Mouse (Mus musculus): ENCODE results near the gene Babam2.

Gene Babam2

DNA sequence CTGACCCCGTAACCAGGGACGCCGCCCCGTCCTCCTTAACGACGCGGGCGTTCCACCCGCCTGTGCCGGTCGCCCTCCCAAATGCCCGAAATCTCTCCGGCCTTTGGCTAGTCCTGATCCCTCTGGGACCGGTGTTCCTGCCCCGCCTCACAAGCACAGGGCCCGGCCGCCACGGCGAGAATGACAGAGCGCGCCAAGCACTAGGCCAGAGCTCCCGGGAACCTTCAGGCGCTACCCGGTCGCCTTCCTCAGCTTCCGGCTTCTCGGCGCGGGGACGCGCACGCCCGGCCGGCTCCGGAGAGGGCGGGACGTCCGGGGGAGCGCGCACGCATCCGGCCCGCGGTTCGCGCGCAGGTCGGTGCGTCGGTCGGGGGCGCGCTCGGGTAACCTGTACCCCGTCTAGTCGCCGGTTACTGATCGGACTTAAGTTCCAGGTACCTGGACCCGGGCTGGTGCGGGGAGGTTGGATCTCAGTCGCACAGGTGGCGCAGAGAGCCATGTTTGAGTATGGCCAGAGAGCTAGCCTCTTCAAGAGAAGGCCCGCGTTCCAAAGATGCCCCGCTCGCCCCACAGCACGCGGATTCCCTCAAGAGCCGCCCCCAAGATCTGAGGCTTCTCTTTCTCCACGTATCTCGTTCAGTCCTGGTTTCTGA lies at the start of gene Babam2:
Babam2 (plus strand) TSS at position 41 of the 653 bp plus-strand sequence.
- peak; percentile 79 to 93 for DNase-seq (ENCODE audit: low read depth in 1 of 2, low spot score in 2 of 2)

DNA sequence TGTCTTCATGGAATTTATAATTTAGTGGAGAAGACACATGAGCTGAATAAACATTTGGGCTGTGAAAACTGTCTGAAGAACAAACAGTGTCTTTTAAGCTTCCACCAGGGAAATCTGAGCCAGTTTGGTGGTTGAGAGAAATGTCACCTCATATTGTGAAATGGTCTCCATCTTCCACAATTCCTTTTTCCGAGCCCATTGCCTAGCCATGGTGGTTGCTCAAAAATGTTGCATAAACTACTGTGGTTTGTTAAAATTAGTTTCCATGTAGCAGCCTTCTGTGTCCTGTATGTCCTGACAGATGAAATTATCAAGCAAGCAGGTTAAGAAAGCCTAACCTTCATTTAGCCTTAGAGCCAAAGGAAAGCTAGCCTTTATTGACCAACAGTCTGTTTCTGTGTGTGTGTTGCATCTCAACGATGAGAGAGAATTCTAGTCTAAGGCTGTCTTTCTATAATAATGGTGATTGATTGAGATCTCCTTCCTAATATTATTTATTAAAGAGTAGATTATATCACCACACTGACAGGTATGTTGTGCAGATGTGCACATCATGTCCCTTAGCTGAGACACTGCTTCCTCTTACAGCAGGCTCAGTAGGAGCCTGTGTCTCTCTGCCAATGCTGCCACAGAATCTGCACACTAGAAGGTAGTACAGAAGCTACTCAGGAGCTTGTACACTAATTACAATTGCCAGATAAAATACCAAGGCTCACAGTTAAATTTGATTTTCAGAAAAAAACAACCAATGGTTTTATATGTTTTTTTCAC lies 46.8 kb upstream of the Babam2 start:
- no peak for DNase-seq (ENCODE audit: low read depth in 1 of 2, low spot score in 2 of 2)

DNA sequence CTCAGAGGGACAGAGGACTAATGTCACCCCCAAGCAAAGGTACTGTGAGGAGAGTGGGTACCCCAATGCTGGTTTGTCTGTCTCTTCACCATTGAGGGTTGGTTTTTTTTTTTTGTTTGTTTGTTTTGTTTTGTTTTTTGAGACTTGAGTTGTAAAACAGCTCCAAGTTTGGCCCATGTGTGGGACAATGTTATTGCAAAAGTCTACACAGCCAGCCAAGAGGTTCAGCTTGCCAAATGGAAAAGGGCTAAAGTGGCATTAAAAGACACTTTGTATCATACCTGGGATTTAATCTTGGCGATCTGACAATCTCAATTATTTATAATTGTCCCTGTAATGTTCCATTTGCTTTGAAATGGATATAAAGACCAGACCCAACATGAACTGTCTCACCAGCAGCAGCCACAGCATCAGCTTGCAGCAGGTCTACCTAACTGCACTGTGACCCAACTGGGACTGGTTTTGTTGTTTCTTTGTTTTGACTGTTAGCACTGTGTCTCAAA lies 41.7 kb upstream of the Babam2 start:
- DNase-seq (ENCODE audit: low read depth in 1 of 2, low spot score in 2 of 2): no peak

DNA sequence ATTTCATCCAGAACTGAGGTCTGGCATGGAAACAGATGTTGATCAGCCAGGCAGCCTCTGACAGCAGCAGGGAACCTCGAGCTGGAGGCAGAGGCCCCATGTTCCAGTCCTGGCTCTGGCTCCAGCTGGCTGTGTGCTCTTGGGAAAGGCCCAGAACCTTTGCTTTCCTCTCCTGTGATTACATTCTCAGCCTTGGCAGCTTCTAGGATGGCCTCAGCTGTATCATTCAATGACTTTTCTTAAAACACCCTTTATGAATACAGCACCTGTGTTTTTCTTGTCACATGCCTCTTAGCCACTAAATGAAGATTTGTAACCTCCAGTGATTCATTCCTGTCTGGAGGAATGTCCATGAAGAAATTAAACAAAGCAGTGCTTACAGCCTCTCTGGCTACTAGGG lies 31.3 kb upstream of the Babam2 start:
- DNase-seq (ENCODE audit: low read depth in 1 of 2, low spot score in 2 of 2): no peak

DNA sequence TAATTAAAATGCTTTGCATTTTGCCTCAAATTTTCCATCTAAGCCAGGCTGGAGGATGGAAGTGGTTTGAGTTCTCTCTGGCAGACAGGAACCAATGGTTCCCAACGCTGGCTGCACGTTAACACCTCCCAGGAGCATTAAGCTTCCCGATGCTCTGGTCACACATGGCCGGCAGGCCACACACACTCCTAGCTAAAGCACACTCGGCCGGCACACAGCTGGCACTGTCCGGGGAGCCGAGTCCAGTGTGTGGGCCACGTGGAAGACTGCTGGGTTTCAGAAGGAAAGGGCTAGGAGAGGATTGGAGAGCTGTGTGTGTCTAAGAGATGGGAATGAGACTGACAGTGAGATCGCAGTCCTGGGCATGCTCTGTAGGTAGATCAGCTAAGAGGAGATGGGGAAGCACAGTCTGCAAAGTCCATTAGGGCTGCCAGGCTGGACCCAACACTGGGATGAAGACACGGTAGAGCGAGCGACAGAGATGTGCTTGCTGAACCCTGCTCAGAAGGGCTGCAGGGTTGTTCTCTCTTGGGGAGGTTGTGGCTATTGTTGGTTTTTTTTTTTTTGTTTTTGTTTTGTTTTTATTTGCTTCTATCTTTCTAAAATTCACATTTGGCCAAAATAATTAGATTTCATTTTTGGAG lies 29.0 kb upstream of the Babam2 start:
- DNase-seq (ENCODE audit: low read depth in 1 of 2, low spot score in 2 of 2): no peak

DNA sequence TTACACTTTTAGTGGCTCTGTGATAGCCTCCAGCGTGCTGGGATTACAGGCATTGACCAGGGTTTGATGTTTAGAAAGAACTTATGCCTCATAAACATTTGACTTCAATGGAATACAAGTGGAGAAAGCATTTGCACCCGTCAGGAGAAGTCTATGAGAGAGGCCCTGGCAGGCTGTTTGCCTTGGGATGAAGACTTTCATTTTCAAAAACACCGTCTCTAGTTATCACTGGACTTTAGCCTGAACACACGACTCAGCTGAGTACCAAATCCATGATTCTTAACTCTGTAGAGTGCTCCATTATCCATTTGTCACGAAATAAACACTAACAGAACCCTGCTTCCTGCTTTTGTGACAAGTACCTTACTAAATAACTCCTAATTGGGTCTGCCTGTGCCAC lies 27.5 kb upstream of the Babam2 start:
- no peak for DNase-seq (ENCODE audit: low read depth in 1 of 2, low spot score in 2 of 2)

DNA sequence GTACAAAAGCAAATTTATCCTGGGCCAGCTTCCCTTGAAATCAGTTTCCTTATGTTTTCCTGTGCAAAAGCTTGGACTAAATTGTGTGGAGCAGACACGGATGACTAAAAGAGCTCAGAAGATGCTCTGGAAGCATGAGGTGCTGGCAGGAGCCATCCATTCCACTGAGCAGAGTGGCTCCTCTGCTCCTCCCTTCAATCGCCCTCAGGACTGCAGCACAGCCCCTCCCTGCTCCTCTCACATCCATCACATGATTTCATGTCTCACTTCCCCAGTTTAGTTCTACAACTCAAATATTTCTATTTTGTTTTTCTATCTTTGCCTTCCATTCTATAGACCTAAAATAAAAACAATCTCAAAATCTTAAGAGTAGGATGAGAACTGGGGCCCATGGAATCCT lies 26.3 kb upstream of the Babam2 start:
- DNase-seq (ENCODE audit: low read depth in 1 of 2, low spot score in 2 of 2): no peak

DNA sequence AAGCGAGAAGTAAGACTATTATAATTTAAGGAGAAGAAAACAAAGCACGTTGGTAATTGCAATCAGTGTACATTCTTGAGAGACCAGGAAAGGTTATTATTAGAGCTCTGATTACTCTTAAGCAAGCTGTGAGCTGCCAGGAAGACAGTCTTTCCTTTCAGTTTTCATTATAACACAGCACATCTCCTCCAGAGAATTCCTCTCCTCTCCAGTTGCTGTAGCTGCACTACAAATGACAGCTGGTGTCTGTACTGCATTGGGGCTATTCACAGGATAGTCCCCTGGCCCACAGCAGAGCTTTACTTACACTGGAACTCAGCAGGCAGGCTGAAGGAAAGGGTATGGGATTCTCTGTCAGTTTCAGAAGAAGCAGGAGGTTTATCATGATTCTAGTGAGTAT lies 24.1 kb upstream of the Babam2 start:
- DNase-seq (ENCODE audit: low read depth in 1 of 2, low spot score in 2 of 2): no peak

DNA sequence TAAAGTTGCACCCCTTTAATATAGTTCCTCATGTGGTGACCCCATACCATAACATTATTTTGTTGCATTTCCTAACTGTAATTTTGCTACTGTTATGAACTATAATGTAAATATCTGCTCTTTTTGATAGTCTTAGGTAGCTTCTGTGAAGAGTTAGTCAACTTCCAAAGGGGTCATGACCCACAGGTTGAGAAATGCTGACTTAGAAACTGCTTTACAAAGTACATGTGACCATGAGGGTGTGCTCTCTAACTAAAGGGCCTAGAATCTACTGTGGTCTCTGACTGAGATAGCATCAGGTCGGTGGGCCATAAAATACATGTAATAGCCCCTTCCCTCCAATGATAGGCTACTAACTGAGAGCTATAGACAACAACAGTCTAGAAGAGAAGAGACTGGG lies 19.5 kb upstream of the Babam2 start:
- no peak for DNase-seq (ENCODE audit: low read depth in 1 of 2, low spot score in 2 of 2)

DNA sequence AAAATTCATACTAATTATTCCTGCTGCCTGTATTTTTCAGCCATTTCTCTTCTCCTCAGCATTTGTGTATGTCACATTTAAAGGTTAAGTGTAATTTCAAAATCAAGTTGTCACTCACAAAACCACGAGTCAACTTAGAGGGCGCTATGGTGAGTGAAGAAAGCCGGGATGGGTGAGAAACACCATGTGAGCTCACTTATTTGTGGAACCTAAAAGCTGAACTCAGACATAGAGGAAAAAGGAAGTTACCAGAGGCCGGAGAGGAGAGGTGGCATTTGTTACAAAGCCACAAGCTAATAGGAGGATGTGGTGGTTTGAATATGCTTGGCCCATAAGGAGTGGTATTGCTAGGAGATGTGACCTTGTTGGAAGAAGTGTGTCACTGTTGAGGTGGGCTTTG lies 17.3 kb upstream of the Babam2 start:
- DNase-seq (ENCODE audit: low read depth in 1 of 2, low spot score in 2 of 2): no peak

DNA sequence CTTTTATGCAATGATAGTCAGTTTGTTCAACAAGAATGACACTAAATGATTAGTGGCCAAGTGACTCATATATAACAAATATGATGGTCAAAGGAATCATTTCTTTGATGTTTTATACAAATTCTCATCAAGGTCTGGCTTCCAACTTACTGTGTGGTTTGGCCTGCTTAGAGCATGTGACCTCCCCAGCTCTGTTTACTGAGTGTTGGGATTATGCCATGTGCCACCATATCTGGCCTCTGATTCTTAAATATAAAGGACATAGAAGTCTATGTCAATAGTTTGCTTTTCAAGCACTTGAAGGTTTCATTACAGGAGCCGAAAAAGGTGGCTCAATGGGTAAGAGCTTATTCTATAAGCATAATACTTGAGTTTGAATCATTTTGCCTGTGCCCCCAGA lies 15.2 kb upstream of the Babam2 start:
- DNase-seq (ENCODE audit: low read depth in 1 of 2, low spot score in 2 of 2): no peak

DNA sequence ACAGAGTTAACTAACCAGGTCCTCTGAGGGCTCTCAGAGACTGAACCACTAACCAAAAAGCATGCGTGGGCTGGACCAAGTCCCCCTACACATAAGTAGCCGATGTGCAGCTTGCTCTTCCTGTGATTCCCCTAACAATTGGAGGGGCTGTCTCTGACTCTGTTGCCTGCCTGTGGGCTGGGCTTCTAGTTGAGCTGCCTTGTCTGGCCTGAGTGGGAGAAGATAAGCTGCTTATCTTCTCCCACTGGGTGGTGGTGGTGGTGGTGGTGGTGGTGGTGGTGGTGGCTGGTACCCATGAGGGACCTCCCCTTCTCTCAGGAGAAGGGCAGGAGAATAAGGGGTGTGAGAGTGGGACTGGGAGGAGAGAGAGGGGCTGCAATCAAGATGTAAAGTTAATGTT lies 11.4 kb upstream of the Babam2 start:
- DNase-seq (ENCODE audit: low read depth in 1 of 2, low spot score in 2 of 2): no peak

DNA sequence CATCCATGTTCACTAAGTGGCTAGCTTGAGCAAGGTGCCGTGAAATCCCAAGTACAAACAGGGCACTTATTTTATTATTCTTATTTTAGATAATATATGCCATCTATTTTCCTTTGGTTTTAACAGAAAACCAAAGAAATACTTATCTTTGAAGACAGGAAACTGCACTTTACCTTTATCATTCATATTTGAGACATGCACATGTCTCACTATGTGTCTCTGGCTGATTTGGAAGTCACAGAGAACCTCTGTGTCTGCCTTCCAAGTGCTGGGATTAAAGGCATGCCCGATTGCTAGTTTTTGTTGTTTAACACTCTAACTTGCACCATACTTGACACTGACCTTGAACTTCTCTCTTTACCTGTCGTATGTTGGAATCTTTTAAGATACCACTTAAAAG lies 9.5 kb upstream of the Babam2 start:
- no peak for DNase-seq (ENCODE audit: low read depth in 1 of 2, low spot score in 2 of 2)

DNA sequence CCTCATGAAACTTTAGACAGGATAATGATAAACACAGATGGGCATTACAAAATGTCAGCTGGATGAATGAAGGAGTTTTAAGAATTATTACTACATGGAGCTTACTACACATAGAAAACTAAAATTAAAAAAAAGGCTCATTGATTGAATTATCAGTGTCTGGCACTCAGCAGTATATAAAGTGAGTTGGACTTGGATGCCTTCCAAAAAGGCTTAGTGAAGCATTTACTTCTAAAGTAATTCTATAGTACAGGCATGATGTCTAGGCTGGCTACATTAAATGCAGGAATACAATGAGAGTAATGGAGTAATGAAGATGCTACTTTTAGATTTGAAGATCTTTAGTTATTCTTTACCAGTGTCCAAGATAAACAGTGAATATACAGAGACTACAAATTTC lies 4.3 kb upstream of the Babam2 start:
- DNase-seq (ENCODE audit: low read depth in 1 of 2, low spot score in 2 of 2): no peak

DNA sequence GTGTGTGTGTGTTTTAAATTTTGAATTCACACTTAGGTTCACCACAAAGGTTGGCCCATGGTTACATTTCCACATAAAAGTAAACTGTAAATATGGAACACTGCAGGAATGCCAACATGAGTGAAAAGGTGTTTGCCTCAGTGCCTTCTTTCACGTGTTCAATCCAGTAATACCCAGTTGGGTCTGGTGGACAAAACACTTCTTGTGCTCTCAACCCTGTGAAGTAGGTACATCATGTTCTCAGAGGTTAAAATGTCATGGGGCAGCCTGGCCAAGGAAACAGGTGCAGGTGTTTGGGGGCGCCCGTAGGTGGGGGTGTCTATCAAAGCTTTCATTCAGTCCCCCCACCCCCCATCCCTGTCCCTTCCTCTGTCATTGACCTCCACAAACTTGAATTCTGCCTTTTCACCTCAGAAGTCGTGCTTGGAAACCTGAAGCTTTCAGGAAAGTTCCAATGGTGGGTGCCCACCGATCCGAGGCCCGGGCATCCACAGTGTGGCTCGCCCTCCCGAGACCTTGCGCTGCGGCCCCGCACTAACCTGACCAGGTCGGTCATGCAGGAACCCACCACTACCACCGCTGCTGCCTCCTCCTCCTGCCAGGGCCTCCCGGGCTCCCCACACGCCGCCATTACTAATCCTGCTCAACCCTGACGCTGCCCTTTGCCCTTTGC lies 377 bp upstream of the Babam2 start, which contains the start of gene Rbks:
Rbks (minus strand) TSS at position 657 of the 673 bp plus-strand sequence.
- no peak for DNase-seq (ENCODE audit: low read depth in 1 of 2, low spot score in 2 of 2)

DNA sequence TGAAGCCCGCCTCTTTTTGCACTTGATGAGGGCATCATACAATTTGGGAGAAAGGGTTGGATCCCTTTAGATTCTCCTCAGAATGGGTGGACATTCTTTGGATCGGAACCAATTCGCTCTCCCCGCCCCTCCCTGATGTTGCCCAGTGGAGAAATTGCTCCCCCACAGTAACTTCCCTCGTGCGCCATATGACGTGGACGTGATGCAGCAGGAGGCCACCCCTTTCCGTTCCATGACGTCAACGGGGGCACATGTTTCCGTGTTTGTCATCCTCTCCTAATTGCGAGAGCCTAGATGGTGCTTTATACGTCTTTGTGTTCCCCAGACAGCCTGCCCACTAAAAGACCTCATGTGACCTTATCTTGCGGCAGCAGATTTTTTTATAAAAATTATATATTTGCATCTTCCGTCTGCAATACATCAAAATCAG lies 828 bp downstream of the Babam2 start:
- DNase-seq (ENCODE audit: low read depth in 1 of 2, low spot score in 2 of 2): peak; percentile 96 to 97

DNA sequence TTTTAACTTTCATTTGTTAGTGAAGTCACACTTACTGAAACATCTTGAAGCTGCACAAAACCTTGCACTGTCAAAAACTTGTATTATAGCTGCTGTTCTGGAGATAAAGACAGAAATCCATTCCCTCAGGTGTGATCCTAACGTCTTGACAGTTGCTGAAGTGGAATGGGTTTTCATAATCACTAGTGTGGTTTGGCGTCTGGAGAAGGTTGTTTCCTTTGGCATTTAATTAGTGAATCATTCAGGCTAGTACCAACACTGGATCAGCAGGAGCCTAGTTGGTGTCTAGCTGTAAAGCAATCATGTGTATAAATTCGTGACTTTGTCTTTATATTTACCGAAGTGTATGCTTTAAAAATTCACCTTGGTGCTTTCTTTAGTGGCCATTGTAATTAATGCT lies 1.4 kb downstream of the Babam2 start:
- no peak for DNase-seq (ENCODE audit: low read depth in 1 of 2, low spot score in 2 of 2)

DNA sequence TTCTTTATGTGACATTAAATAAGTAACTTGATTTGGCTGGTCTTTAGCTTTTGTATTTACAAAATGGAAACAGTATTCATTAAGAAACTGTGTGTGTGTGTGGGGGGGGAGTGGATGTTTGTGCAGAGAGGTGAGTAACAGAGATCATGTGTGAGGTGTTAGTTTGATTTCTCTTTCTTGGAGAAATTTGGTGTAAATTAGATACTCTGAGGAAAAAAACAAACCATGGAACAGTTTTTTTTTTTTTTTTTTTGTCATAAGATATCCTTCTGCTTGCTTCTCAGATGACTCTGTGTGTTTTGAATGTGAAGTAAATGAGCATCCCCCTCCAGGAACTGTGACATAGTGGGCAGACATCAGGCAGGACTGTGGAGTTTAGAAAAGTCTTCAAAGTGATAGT lies 1.9 kb downstream of the Babam2 start:
- DNase-seq (ENCODE audit: low read depth in 1 of 2, low spot score in 2 of 2): no peak

DNA sequence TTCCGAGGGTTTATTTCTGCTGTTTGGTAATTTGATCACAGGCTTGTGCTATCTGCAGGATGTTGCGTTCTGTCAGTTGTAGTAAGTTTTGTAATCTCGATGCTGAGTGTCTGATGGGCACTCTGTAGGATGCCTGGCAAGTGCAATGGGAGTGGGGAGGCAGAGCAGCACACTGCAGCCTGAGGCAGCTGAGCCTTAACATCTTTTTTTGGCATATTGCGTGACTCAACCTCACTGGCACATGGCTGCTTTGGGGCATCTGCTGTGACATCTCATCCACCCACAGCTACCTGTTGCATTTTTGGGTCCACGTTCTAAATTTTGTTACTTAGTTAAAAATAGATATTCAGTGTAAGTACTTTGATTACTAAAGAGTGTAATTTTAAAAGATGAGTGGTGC lies 7.5 kb downstream of the Babam2 start:
- DNase-seq (ENCODE audit: low read depth in 1 of 2, low spot score in 2 of 2): no peak

DNA sequence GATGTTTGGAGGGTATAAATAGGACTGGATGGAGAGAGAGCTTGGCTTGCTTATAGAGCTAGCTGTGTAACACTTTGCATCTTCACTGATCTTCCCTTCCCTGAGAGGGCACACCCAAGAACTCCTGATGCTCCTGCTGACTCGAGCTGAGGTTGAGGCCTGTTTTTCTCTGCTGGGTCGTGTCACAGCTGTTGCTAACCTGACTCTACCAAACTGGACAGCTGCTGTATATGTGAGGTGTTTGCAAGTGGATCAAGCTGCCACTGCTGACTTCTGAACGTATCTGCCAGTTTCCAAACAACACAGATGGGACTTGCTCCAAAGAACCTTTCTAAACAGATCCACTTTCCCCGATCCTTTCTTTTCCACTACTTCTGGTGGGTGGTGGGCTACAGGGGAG lies 9.3 kb downstream of the Babam2 start:
- DNase-seq (ENCODE audit: low read depth in 1 of 2, low spot score in 2 of 2): no peak

DNA sequence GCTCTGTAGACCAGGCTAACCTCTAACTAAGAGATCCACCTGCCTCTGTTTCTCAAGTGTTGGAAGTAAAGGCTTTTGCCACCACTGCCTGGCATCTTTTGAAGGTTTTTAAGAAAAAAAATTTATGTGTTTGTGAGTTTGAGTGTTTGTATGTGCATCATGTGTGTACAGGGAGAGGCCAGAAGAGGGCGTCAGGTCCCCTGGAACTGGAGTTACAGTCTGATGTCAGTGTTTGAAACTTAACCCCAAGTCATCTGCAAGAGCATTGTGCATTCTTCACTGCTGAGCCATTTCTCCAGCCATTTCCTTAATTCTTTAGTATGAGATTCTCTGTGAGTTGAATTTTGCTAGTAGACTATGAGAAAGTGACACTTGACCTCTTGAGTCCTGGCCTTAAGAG lies 11.9 kb downstream of the Babam2 start:
- DNase-seq (ENCODE audit: low read depth in 1 of 2, low spot score in 2 of 2): no peak

DNA sequence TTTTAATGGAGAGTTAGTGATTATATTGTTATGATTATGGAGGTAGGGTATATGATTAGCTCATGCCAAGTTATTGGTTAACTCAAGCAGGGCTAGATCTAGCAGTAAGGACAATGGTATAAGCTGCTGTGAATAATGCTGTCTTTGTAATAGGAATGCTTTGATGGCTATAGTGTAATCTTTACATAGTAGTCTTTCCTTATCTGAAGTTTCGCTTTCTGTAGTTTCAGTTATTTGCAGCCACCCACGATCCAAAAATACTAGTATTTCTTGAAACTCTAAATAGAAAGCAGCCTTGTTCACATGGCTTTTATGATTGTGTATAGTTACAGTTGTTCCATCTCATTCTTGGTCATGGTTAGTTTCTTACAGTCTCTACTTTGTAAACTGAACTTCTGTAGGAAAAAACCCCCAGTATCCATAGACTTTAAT lies 15.8 kb downstream of the Babam2 start:
- no peak for DNase-seq (ENCODE audit: low read depth in 1 of 2, low spot score in 2 of 2)

All from monocyte, adult 2 months (primary cell).